Mouse (Mus musculus) cerebellum, adult 9-11 months (tissue): Measurements from ENCODE around the gene Dhh.

Source experiments
- DNase-seq: peaks from one replicate; pipeline ENCODE4 v3.0.0; 2022

Gene Dhh

GRCm38 (mm10) chr15:98849165-98849564 is 49.2 kb downstream of the Dhh start:
- peak; percentile 34 for DNase-seq

- DNase-seq = no peak
These were observed 52.2 kb downstream of the Dhh start for GRCm38 (mm10) chr15:98846140-98846539.

GRCm38 (mm10) chr15:98845149-98845548 is 53.2 kb downstream of the Dhh start:
- no peak for DNase-seq

GRCm38 (mm10) chr15:98843595-98844223 is 54.6 kb downstream of the Dhh start:
- DNase-seq = no peak
